8 mouse cellular contexts compared by ENCODE assay signal in the genomic region with DNA sequence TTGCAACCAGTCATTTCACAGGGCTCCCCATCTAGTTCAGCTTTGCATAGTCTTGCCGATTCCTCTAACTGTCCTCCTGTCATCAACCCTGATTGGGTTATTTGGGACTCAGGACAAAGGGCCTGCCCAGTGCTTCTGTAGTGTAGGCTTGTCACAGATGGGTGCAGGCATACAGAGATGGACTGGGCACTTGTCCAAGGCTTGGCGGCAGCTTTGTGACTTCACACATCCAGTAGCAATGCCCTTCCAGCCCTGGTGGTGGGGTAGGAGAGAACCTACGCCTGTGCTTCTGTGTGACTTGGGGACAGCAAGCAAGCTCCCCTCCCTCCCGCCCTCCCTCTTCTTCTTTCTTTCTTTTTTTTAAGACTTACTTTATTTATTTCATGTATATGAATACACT. TPM values are rescaled to one million over a fixed set of nuclear protein-coding genes. Genes with fewer than 3 reads are reported as not detected.
A peak's percentile ranks its signal among the peaks of the same experiment; 100 is the strongest.
DNase-seq lines count a peak whose midpoint lies in the region; ATAC-seq lines count a peak whose summit lies in the region.

No protein-coding gene starts in this region.

- no peak overlapping the region for H3K9ac ChIP-seq in heart, embryonic 12.5 days

- no peak overlapping the region for H3K27ac ChIP-seq in heart, embryonic 12.5 days (ENCODE audit: poor library complexity, severe bottlenecking)

- peaks cover 69% of the 10 kb centered on the region for H3K36me3 ChIP-seq in heart, embryonic 12.5 days

- peak; percentile 36 to 42 for DNase-seq in heart, adult 18-20 months
- peak; percentile 28 for DNase-seq in Muller cell, postnatal 12 days (ENCODE audit: inconsistent ontology term)
- peak; percentile 84 for DNase-seq in cerebellum, adult 8-10 months
- peak; percentile 36 to 62 for DNase-seq in left cerebral cortex, adult 18-20 months (ENCODE audit: low spot score in 2 of 2)
- peak; percentile 57 for DNase-seq in right cerebral cortex, postnatal 4 days
- DNase-seq in natural killer cell, adult 2 months (ENCODE audit: low spot score in 2 of 2), result no peak
- no peak for DNase-seq in urinary bladder, postnatal 4 days (ENCODE audit: low spot score in 2 of 2)

- H3K4me2 ChIP-seq in heart, embryonic 12.5 days, result no peak overlapping the region

- WGBS in heart, embryonic 12.5 days, result 86% methylated on average over 4 of the region's 4 CpGs

- no peaks in the 10 kb centered on the region for H3K27me3 ChIP-seq in heart, embryonic 12.5 days (replicated peaks)

- H3K4me3 ChIP-seq in heart, embryonic 12.5 days, result no peak overlapping the region

- no peak for ATAC-seq in heart, embryonic 12.5 days (ENCODE audit: insufficient number of reproducible peaks, low FRiP score)

- no peaks in the 10 kb centered on the region for H3K4me1 ChIP-seq in heart, embryonic 12.5 days (replicated peaks)

- H3K9me3 ChIP-seq in heart, embryonic 12.5 days (replicated peaks), result no peaks in the 10 kb centered on the region

RNA-seq across cellular contexts. Expression of a gene that starts 39.6 kb away (rescaled TPM):
- 10 to 100 TPM; 22.8 to 24.8 TPM for total RNA-seq in heart, adult 18-20 months (2021)
- 52.5 and 54.5 TPM in 2 replicates for polyA plus RNA-seq in heart, embryonic 12.5 days (2016; fragmentation: Nextera tagmentation; extraction: Ambion mirVana)
- total RNA-seq in left cerebral cortex, adult 18-20 months (2021), result 10 to 100 TPM; 87.7 to 97.8 TPM

RNA-seq across cellular contexts. Expression of a gene that starts 55.8 kb away (rescaled TPM):
- total RNA-seq in heart, adult 18-20 months (2021), result 100 to 1,000 TPM; 143 to 154 TPM
- polyA plus RNA-seq in heart, embryonic 12.5 days (2016; fragmentation: Nextera tagmentation; extraction: Ambion mirVana), result 434 and 459 TPM in 2 replicates
- total RNA-seq in left cerebral cortex, adult 18-20 months (2021), result 100 to 1,000 TPM; 286 to 287 TPM

Comparison
In these comparisons a context has a peak if more than half of its experiments do, and no peak if none do; other contexts are left out.
1. DNase-seq: peak in heart, adult 18-20 months (2 of 2), Muller cell, postnatal 12 days (single experiment), cerebellum, adult 8-10 months (single experiment), left cerebral cortex, adult 18-20 months (2 of 2) and right cerebral cortex, postnatal 4 days (single experiment); none in natural killer cell, adult 2 months (0 of 2) and urinary bladder, postnatal 4 days (0 of 2).